Mouse (Mus musculus): ENCODE measurements around the gene Vmn1r203. TPM values are rescaled to one million over a fixed set of nuclear protein-coding genes. Genes with fewer than 3 reads are reported as not detected.
"Not testable (repeated sequence)": the region's sequence is repeated elsewhere in the genome, so short reads cannot be mapped to it uniquely, and the experiment has no call there.

Vmn1r203 gene
- polyA plus RNA-seq (2012; rRNA removed), result not detected in 2 replicates

DNA sequence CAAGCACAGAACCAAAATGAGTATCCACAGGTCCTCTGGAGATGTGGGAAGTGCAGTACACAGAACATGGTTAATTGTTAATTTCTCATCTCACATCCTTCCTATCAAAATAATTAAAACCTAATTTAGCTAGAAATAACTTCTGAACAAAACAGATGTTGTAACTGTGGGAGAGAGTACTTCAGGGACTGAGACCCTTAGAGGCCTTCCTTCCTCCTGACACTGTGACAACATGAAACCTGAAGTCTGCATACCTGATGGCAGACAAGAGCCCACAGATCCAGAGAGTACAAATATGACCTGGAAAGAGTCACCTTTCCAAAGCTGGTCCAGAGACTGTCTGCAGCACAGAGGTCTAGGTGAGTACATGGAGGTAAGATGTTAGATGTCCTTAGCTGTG, at the start of gene Vmn1r203:
Gene Vmn1r203, plus strand, starts transcription at position 301 of the 400 bp plus-strand sequence.
- Histone ChIP-seq H3K36me3 (ENCODE audit: control insufficient read depth, insufficient read depth, low read length) (no peaks in the 10 kb centered on the region), H3K27ac (ENCODE audit: control insufficient read depth, insufficient read depth, low read depth, low read length) (no peak within 1 kb of the TSS), H3K27me3 (ENCODE audit: control insufficient read depth, insufficient read depth, low read length) (no peaks in the 10 kb centered on the region), H3K4me1 (ENCODE audit: control insufficient read depth, insufficient read depth, low read length) (no peaks in the 10 kb centered on the region), H3K4me3 (ENCODE audit: control insufficient read depth, low read depth, low read length) (no peak within 1 kb of the TSS)
- TF ChIP-seq POLR2A (IDR thresholded peaks at IDR 0.05; ENCODE audit: control insufficient read depth, low read depth, low read length) (no peak), CTCF (IDR thresholded peaks at IDR 0.05; ENCODE audit: control insufficient read depth, insufficient read depth, insufficient replicate concordance, low read depth, low read length) (no peak)

DNA sequence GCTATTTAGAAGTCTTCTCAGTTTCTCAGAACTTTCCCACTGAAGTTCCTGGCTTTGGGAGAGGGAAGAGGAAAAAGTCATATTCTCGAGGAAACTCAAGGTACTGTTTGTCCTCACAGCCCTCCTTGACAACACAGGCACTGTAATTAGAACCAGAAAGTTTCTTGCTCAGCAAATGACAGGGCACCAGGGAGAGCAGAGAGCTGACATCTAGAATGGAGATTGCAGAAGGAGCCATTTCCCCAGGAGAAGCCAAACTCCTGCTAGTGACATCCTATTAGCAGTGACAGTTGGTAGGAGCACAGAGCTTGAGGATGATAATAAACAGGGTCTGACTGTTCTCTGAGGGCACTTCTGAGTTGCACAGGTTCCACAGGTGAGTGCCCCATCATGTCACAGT, 46.3 kb upstream of the Vmn1r203 start, which contains the start of gene Vmn1r201:
Gene Vmn1r201, plus strand, starts transcription at position 301 of the 400 bp plus-strand sequence.
- Histone ChIP-seq H3K36me3 (ENCODE audit: control insufficient read depth, insufficient read depth, low read length) (no peaks in the 10 kb centered on the region), H3K27me3 (ENCODE audit: control insufficient read depth, insufficient read depth, low read length) (no peaks in the 10 kb centered on the region), H3K27ac (ENCODE audit: control insufficient read depth, insufficient read depth, low read depth, low read length) (no peak within 1 kb of the TSS), H3K4me1 (ENCODE audit: control insufficient read depth, insufficient read depth, low read length) (no peaks in the 10 kb centered on the region), H3K4me3 (ENCODE audit: control insufficient read depth, low read depth, low read length) (no peak within 1 kb of the TSS)
- TF ChIP-seq CTCF (IDR thresholded peaks at IDR 0.05; ENCODE audit: control insufficient read depth, insufficient read depth, insufficient replicate concordance, low read depth, low read length) (no peak), POLR2A (IDR thresholded peaks at IDR 0.05; ENCODE audit: control insufficient read depth, low read depth, low read length) (no peak)

DNA sequence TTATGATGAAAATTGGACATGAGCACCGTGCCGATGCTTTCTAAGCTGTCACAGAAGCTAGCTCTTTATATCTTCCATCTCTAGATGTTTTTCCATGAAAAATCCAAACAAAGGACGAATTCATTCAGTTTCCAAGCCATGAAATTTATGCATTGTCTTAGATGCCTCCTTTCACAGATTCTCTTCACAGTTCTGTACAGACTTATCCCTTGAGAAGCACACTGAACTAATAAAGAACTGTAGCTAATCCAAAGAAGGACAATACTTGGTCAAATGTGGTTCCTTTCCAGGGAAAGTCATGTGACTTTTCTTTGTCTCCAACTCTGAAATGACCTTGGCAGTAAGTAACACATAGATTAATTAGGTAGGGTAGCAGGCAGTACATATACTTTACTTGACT, 15.5 kb upstream of the Vmn1r203 start:
- Histone ChIP-seq H3K27ac (ENCODE audit: control insufficient read depth, insufficient read depth, low read depth, low read length) (no peak overlapping the region), H3K4me1 (ENCODE audit: control insufficient read depth, insufficient read depth, low read length) (no peaks in the 10 kb centered on the region)
- TF ChIP-seq POLR2A (IDR thresholded peaks at IDR 0.05; ENCODE audit: control insufficient read depth, low read depth, low read length), result no peak
- no peak for TF ChIP-seq CTCF (IDR thresholded peaks at IDR 0.05; ENCODE audit: control insufficient read depth, insufficient read depth, insufficient replicate concordance, low read depth, low read length)

DNA sequence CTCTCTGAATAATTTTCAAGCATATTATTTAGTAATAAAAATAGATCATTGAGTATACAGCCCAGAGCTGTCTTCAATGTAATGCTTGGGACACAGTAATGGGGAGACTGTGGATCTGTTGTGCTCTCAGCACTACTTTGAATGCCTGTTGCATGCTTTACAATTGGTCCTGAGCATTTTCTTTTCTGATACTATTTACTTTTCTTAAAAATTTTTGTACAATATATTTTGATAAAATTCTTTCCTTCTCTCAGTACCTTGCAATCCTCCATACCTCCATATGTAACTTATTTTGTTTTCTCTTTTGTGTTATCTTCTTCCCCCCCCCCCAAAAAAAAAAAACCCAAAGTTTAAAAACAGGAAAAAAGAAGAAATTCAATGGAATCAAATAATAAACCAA, 12.6 kb upstream of the Vmn1r203 start, which contains the start of gene Vmn1r202:
Gene Vmn1r202, minus strand, starts transcription at position 101 of the 400 bp plus-strand sequence.
- TF ChIP-seq POLR2A (IDR thresholded peaks at IDR 0.05; ENCODE audit: control insufficient read depth, low read depth, low read length) (no peak), CTCF (IDR thresholded peaks at IDR 0.05; ENCODE audit: control insufficient read depth, insufficient read depth, insufficient replicate concordance, low read depth, low read length) (no peak)
- Histone ChIP-seq H3K4me1 (ENCODE audit: control insufficient read depth, insufficient read depth, low read length) (no peaks in the 10 kb centered on the region), H3K27ac (ENCODE audit: control insufficient read depth, insufficient read depth, low read depth, low read length) (no peak within 1 kb of the TSS), H3K27me3 (ENCODE audit: control insufficient read depth, insufficient read depth, low read length) (no peaks in the 10 kb centered on the region), H3K4me3 (ENCODE audit: control insufficient read depth, low read depth, low read length) (no peak within 1 kb of the TSS), H3K36me3 (ENCODE audit: control insufficient read depth, insufficient read depth, low read length) (no peaks in the 10 kb centered on the region)

More for the DNA sequence above, 15.5 kb upstream of the Vmn1r203 start:
- H3K27me3 ChIP-seq (ENCODE audit: control insufficient read depth, insufficient read depth, low read length), result no peaks in the 10 kb centered on the region
- no peak overlapping the region for H3K4me3 ChIP-seq (ENCODE audit: control insufficient read depth, low read depth, low read length)
- H3K36me3 ChIP-seq (ENCODE audit: control insufficient read depth, insufficient read depth, low read length), result no peaks in the 10 kb centered on the region

DNA sequence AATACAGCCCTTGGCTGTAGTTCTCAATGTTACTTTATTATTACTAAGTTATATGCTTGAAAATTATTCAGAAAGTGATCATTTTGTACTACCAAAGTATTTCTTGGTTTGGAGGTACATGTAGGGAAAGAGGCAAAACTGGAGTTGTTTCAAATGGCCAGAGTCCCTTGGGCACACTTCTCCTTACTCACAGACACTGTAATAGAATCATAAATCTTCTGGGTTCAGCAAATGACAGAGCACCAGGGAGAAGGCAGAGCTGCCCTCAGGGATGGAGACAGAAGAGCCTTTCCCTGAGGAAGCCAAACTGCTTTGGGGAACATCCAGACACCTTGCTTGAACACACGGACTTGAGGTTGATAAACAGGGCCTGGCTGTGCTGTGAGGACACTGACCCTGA, 35.0 kb downstream of the Vmn1r203 start, which contains the start of gene Vmn1r204:
Gene Vmn1r204, plus strand, starts transcription at position 301 of the 400 bp plus-strand sequence.
- not testable (repeated sequence) for H3K4me1 ChIP-seq (ENCODE audit: control insufficient read depth, insufficient read depth, low read length); H3K4me3 ChIP-seq (ENCODE audit: control insufficient read depth, low read depth, low read length); H3K36me3 ChIP-seq (ENCODE audit: control insufficient read depth, insufficient read depth, low read length); H3K27ac ChIP-seq (ENCODE audit: control insufficient read depth, insufficient read depth, low read depth, low read length); H3K27me3 ChIP-seq (ENCODE audit: control insufficient read depth, insufficient read depth, low read length)

DNA sequence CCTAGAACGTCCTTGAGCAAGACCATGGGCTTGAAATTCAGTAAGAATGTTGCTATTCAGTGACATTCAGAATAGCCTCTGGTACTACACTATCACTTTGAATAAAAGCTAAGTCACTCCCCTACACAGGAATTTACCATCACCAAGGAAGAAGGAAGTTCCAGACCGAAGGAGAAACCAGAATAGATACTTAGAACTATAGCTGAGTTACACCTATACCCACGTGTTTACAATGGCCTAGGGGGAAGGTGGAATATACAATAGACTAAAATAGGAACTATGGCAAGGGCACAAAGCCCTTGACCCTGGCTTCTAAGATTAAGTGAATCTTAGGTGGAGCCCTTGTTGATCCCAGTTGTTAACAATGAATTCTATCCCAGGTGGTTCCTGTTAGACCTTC, 57.0 kb downstream of the Vmn1r203 start:
- not testable (repeated sequence) for H3K4me1 ChIP-seq (ENCODE audit: control insufficient read depth, insufficient read depth, low read length); H3K4me3 ChIP-seq (ENCODE audit: control insufficient read depth, low read depth, low read length); H3K27ac ChIP-seq (ENCODE audit: control insufficient read depth, insufficient read depth, low read depth, low read length); H3K27me3 ChIP-seq (ENCODE audit: control insufficient read depth, insufficient read depth, low read length); H3K36me3 ChIP-seq (ENCODE audit: control insufficient read depth, insufficient read depth, low read length)

Other genes with a start within 250 kb of the Vmn1r203 start
- gene Vmn1r195, start 247.6 kb upstream of the Vmn1r203 start, polyA plus RNA-seq (2012; rRNA removed), result not detected in 2 replicates
- not detected in 2 replicates for gene Vmn1r196, start 228.2 kb upstream of the Vmn1r203 start, polyA plus RNA-seq (2012; rRNA removed)
- not detected in 2 replicates for gene Vmn1r197, start 193.5 kb upstream of the Vmn1r203 start, polyA plus RNA-seq (2012; rRNA removed)
- not detected in 2 replicates for gene Vmn1r198, start 167.8 kb upstream of the Vmn1r203 start, polyA plus RNA-seq (2012; rRNA removed)
- not detected in 2 replicates for gene Vmn1r199, start 138.3 kb upstream of the Vmn1r203 start, polyA plus RNA-seq (2012; rRNA removed)
- not detected in 2 replicates for gene Vmn1r200, start 127.7 kb upstream of the Vmn1r203 start, polyA plus RNA-seq (2012; rRNA removed)
- not detected in 2 replicates for gene Vmn1r201, start 46.2 kb upstream of the Vmn1r203 start, polyA plus RNA-seq (2012; rRNA removed)
- gene Vmn1r202, start 12.7 kb upstream of the Vmn1r203 start, polyA plus RNA-seq (2012; rRNA removed), result not detected in 2 replicates
- not detected in 2 replicates for gene Vmn1r204, start 35.1 kb downstream of the Vmn1r203 start, polyA plus RNA-seq (2012; rRNA removed)
- not detected in 2 replicates for gene Vmn1r205, start 74.9 kb downstream of the Vmn1r203 start, polyA plus RNA-seq (2012; rRNA removed)
- gene Vmn1r206, start 106.1 kb downstream of the Vmn1r203 start, polyA plus RNA-seq (2012; rRNA removed), result not detected in 2 replicates
- not detected in 2 replicates for gene Vmn1r207-ps, start 211.5 kb downstream of the Vmn1r203 start, polyA plus RNA-seq (2012; rRNA removed)